Mouse (Mus musculus) embryo, embryonic 9.5 days (tissue): ENCODE data around the gene Ninl.
A peak's percentile ranks its signal among the peaks of the same experiment; 100 is the strongest.

ENCODE experiments used
- DNase-seq: peaks from one replicate; pipeline ENCODE4 v3.0.0-alpha.2; 2017; ENCODE audit errors: extremely low spot score

The Ninl gene

DNA sequence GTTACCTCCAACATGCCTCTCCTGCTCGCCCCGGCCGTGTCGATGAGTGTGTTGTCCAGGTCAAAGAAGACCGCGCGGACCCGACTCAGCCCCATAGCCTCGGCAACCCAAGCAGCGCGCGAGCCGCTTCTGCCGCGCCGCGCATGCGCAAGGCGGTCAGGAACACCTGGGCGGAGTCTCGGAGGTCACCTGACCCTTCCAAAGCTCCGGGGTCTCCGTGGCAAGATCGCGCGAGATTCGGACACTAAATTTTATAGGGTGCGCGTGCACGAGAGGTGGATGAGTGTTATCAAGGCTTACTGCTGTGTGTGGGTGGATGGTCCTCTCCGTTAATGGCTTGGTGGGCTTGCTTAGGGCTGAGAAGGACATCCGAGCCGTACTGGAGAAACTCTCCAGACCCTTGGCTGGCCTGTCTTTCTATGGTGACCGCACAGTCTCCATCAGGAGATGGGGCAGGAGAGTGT, at the start of gene Ninl, which contains the start of gene Nanp:
Gene Ninl (minus strand): TSS at position 151 of the 464 bp plus-strand sequence.
Gene Nanp (minus strand): TSS at position 167 of the 464 bp plus-strand sequence.
- peak; percentile 94 for DNase-seq

DNA sequence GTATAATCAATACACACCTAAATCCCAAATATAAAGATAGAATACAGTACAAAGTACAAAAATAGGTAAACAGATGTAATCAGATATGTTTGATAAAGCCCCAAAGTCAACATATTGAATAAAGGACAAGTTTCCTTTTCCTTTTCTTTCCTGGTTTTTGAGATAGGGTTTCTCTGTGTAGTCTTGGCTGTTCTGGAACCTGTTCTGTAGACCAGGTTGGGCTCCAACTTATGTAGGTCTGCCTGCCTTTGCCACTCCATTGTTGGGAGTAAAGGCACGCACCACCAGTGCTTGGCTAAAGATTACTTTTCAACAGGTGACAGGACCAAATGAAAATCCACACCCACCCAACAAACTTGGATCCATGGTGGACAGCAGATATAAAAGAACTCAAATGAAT, 17.5 kb upstream of the Ninl start:
- no peak for DNase-seq

DNA sequence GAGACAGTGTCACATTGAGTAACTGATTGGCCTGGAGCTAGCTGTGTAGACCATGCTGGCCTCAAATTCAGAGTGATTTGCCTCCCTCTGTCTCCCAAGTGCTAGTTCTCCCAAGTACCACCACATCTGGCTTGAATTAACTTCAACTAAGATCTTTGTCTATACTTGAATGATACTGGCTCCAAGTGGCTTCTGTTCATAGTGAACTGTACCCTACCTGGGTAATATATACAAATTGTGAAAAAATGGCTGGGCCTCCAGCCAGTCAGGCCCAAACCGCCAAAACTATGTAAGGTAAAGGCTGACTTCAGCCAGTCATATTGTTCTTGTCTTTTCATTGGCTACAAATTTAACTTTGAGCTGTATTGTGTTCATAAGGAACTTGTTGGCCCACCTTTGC, 1.2 kb upstream of the Ninl start:
- no peak for DNase-seq

DNA sequence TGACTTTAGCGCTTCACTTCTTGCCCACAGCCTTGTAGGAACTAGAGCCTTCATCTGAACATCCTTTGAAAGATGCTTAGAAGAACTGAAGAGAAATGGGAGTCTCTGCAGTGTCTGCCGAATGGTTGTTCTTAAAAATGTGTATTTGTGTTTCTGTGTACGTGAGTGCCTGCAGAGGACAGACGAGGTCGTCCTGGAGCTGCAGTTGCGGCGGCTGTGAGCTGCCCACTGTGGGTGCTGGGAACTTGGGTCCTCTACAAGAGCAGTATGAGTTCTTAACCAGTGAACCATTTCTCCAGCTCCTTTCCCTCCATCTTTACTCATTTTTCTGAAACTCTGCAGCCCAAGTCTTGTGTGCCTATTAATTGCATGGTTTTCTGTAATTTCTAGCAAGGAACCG, 544 bp upstream of the Ninl start:
- DNase-seq: no peak

DNA sequence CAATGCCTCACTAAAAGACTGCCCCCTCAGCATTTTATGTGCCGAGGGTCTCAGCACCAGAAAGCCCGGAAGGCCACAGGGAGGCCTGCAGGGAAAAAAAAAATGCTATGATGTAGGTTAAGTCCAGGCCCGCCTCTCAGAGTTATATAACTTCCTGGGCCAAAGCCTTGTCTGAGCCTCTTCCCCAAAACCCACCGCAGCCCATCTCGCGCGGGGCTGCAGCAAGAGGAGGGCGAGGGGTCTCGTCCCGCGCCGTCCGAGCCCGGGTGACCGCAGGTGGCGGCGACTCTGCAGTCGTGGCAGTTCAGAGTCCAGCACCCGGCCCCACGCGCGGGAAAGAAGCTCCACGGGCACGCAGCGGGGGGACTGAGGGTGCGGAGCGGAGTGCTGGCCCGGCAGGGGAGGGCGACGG, 365 bp downstream of the Ninl start:
- DNase-seq: peak; percentile 75

DNA sequence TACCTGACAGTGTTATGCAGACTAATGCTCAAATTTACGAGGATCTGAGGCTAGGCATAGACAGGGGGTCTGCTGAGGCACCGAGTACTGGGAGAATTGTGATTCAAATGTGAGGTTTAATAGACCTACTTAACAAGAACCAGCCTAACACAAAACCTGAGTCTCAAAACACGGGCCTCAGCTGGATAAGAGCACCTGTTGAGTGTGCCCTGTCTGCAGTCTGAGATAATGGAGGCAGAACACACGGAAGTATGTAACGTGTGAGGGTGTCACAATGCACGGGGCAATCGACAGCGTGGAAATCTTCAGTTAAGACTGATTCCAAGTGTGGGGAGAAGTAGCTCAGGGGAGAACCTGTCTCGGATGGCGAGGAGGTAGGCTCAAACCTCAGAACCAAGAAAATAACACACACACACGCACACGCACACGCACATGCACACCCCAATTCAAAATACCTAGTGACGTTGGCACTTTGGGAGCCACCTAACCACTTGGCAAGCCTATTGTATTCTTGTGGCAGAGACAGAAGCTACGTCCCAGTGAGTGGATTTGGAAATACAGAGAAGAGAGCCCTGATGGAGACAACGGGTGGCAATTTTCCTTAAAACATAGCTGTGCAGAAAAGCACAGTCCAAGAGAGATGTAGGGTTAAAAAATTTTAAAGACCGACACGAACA, 1.2 kb downstream of the Ninl start:
- no peak for DNase-seq

DNA sequence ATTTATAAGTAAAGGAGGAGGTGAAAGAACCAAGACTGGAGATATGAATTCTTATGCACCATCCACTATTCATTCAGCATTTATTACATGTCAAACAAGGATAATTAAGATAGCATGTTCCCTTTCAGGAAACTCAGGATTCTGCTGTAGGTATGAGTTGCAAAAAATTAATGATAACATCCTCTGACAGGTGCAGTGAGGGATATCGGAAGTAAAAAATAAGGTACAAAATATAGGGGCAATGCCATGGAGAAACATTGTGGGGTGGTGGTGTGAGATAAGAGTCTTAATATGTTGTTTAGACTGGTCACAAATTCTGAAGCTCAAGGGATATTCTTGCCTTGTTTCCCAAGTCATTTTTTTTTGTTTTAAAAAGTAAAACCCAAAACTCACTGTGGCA, 1.9 kb downstream of the Ninl start:
- no peak for DNase-seq

DNA sequence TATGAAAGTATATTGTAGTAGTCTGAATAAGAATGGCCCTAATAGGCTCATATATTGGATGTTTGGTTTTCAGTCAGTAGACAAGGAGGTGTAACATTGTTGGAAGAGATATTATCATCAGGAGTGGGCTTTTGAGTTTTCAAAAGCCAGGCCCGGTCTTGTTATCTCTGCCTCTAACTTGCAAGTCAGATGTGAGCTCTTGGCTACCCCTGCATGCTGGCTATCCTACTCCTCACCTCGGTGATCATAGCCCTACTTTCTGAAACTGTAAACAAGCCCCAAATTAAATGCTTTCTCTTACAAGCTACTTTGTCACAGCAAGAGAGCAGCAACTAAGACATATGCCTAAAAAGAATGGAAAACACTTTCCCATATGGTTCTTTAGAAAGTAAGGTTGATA, 2.5 kb downstream of the Ninl start:
- no peak for DNase-seq

DNA sequence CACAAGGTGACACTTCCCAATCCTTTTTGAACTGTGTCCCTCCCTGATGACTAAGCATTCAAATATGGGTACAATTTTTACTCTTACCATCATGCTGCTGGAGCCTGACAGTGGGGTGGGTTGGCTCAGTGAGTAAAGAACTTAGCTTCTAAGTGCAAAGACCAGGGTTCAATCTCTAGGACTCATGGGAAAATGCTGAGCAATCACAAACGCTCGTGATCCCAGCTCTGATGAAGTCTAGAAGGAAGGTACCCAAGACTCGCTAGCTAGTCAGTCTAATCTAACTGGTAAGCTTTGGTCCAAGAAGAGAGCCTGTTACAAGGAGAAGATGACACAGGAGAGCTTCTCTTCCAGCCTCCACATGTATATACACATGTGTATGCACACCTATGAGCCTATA, 4.7 kb downstream of the Ninl start:
- no peak for DNase-seq

DNA sequence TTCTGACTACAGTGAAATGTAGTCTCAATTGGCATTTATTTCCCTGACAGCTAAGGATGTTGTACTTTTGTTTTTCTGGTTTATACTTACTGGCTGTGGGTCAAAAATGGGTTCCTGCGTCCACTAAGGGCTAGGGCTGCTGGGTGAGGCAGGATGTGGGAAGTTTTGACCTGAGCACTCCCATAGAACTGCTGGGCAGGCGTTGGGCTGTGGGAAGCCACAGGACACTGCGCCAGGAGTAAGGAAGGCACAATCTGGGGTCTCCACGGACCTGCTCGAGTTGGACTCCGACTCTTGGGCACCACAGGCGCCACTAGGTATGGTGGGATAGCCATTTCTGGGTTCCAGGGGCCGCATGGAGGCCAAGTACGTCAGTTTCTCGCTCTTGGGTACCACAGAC, 18.0 kb downstream of the Ninl start:
- no peak for DNase-seq

DNA sequence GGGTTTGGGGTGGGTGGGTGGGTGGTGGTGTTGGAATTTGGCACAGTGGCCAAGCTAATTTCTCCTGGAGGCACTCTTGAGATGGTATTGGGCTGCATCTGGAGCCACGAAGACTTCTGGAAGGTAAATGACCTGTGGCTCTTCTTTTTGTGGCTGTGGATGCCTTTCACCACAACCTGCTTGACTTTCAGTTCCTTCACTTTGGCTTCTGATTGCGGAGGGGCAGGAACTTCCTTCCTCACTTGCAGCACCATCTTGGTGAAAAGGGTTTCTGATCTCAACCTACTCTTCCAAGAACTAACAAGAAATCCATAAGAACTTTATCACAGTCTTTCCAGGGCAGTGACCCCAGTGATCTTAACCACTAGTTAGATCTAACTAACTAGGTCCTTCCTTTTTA, 23.9 kb downstream of the Ninl start:
- no peak for DNase-seq

DNA sequence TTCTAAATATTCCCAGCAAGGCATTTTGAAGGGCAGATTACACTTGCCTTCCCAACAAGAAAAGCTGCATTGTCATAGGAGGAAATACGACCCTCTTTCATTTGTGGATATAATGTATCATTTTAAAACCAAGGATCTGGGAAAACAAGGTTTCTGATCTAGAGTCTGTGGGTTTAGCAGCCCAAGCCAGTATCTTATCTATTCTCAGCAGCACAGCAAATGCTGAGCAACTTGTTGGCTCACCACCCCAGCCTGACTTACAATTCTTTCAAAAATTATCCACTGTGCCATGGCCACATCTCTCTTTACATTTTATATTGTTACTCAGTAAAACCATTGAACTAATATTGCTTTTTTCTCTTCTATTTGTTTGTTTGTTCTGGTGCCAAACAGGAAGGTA, 27.9 kb downstream of the Ninl start:
- DNase-seq: no peak

DNA sequence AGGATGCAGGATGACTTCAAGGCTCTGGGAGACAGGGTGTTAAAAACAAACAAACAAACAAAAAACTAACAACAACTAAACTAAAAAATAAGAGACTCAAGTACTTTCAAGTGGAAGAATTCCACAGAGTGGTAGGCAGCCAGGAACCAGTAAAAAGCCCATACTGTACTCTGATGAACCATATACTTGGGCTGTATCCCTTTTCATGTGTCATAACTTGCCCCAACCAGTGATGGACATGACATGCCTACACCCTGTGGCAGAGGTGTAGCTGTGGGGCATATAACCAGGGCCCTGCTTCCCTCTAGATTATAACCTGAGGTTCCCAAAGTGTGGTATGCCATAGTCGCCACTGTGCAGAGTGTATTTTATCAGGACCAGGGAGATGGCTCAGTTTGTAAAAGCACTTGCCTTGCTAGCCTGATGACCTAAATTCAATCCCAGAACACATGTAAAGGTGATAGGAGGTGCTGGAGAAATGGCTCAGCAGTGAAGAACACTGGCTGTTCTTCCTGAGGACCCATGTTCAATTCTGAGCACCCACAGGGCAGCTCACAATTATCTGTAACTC, 29.6 kb downstream of the Ninl start:
- no peak for DNase-seq

DNA sequence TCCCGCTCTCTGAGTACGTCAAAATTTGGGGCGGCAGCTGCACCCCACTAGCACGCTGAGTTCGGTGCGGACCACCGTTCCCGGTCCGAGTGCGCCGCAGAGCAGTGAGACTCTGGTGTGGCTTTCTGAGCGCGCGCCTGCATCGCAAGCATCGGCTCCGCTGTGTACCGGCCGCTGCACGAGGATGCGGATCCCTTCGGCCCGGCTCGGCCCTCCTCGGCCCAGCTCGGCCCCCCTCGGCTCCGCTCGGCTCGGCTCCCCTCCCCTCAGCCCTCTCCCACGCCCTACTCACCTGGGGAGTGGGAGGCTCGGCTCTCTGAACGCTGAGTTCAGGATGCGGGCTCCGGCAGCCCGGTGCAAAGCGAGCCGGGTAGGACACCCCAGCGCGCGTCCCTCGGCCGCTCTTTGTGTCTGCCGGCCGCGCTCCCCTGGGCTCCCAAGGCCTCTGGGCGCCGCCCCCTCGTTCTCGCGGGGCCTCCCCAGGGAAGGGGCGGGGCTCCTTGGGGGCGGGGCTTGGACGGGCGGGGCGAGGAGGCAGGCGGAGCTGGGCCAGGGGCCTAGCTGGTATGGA, 30.2 kb downstream of the Ninl start:
- peak; percentile 93 for DNase-seq

DNA sequence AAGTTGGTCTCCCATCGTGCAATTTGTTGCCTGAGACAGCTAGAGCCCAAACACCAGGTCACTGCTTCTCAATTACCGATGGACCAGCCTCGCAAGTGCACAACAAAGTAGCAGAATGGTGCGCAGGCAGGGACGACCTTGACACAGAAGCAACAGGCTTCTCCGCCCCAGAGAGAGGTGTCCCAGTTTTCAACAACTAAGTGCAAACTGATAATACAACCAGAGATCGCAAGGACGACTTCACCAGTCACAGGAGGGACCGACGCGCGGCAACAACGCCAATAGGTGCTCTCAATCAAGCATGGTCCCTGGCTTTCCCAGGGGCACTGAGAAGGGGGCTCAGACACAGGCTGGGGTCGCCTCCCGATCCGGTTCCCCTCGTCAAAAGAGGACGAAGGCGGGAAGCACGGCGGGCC, 30.7 kb downstream of the Ninl start:
- DNase-seq: no peak

DNA sequence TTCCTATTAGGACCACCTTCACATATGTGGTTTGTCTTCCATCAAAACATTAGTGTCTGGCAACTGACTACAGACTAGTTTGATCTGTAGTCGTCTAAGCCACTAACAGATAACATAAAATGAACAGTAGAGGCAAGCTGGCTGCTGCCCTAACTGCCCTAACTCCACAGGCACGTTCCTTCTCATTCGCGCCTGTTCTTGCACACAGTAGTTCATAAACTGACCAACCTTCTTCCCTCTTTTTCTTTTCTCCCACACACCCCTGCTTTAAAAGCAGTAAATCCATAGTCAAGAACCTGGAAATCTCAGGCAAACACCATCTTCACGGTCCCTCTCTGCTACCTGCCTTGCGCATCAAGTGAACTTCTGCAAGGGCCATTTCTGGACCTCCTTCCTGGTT, 31.2 kb downstream of the Ninl start:
- DNase-seq: no peak

DNA sequence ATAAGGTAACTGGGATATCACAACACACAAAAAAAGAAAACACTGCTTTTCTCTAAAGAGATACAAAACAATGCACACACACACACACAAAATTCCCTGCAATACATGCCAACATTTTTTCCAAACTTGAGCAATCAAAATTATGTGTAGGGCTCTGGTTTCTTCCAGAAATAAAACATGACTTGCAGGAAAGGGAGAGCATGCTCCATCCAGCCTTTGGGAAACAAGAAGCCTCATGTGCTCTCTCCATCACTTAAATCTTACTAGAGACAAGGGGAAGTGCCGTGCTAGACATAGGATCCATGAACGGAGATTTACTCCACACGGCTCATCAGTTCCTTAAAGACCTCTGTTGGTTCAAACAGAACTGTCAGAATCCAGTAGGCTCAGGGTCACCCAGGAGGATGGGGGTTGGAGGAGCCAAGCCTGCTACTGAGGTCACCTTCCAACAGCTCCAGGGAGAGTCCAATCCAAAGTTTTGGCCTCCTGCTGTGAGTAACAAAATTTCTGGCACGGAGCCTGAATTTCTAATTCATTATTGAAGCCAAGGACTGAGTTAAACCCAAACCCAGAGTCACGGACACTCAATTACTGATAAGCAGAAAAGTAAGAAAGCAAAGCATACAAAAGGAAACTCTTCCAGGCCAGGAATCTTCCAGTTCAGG, 32.8 kb downstream of the Ninl start:
- no peak for DNase-seq

DNA sequence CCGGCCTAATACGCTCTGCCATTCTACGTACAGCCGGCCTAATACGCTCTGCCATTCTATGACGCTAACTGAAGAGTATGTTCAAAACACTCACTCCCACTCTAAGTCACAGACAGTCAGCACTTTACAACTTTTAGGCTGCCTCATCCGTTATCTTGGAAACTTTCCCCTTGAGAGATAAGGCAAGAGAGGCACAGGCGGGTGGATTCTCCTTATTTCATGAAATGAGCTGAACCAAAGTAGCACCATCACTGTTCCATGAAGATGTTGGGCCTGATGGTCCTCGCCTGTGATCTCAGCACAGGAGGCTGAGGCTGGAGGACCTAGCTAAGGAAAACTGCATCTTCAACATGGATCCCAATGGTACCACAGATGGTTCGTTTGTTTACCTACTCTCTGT, 34.8 kb downstream of the Ninl start:
- DNase-seq: no peak

DNA sequence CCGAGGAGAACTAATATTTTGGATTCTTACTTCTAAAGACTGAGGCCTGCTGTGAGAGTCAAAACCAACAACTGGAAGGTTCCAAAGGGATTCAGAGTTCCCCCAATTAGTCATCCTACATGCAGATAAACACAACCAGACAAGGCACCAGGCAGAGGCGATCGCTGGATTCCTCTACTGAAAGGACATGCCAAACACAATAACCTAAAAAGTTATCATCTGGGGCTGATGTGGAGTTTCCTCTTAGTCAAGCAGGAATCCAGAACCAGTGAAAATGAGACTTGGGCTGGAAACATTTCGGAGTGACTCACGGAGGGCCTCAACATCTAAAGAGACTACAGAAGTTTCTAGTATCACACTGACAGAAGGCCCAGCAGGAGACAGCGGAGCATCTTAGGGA, 35.4 kb downstream of the Ninl start:
- no peak for DNase-seq

DNA sequence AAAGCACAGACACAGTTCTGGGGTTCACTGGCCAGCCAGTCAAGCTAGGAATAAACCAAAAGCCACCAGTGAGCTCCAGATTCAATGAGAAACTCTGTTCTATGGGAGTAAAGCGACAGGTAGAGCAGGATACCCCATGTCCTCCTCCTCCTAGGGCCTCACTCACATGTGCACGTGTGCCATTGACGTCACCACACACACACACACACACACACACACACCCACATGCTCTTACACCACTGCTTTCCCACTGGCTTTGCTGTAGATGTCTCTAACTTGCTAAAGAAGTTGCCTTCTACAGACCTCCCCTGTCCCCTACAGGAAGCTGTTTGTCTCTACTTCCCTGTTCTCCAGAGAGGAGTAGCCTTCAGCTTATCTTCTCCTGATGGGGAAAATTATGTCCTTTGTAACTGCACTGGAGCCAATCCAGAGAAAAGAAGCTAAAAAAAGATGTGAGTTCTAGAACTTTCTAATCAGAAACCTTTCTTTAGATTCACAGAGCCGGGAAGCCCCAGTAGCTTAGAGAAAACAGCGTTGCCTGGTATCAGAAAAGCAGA, 37.5 kb downstream of the Ninl start:
- no peak for DNase-seq

DNA sequence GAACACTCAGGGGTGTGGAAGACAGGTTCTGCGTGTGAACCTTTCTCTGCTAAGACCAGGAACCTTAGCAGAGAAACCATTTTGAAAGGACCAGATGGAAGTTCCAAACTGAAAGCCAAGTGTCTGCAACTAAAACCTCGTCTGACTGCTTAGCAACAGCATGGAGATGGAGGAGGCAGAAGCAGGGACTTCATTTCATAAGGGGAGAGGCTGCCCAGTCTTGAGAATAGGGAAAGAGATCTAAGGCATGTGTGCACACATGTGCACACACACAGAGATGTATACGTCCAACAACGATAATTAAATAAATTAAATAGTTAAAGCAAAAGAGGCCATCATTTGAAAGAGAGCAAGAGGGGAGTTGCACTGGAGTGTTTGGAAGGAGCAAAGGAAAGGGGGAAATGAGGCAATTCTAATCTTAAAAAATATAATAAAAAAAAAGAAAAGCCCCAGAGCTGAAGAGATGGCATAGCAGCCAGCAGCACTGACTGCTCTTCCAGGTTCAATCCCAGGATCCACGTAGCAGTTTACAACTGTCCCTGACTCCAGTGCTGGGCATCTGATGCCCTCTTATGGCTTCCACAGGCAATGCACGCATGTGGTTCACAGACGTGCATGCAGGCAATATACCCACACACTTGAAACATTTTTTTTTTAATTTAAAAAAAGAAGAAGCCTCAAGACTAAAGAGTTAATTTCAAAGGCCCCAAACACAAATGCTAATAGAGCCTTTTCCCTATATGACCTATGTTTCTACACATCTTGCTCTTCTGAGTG, 38.6 kb downstream of the Ninl start:
- peak; percentile 41 for DNase-seq

DNA sequence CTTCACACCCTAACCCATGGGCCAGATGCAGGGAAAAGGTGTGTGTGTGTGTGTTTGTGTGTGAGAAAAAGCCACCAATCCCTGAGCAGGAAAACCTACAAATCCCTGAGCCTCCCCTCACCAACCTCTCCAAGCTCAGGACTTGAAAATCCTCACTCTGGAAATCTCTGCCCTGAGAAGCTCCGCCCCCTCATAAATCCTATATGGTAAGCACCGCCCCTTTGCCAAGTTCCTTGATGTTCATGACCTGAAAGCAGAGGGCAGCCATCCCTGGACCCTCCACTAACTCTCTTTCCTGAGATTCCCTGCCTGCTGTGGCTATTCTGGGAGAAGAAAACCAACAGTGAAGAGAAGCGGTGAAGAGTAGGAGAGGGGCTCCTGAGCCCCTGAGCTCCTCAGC, 40.2 kb downstream of the Ninl start:
- DNase-seq: peak; percentile 54
